Mouse (Mus musculus): Measurements from ENCODE around the gene Calhm2. TPM values are rescaled to one million over a fixed set of nuclear protein-coding genes. Genes with fewer than 3 reads are reported as not detected.

Calhm2 gene
- polyA plus RNA-seq, 1 experiment from 2014 or later, result 2.4 TPM

DNA sequence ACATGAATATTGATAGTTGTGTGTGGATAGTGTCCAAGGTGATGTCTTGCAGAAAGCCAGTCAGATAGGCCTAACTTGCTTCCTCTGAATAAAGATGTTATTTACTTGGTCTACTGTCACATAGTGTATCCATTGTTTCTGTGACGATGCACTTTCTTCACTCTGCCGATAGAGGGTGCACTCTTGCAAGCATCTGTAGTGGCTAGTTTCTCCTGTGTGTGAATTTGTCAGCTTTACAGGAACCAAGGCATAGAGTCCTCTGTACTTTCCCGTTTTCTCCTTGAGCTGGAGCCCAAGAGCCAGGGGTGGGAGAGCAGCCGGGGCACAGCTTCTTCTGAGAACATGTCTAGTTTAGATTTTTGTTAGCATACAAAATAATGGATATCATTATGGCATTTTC, 17.0 kb downstream of the Calhm2 start:
- 39% methylated on average over 4 of the region's 4 CpGs for WGBS (ENCODE audit: insufficient replicate concordance)
- no peak for ATAC-seq
- peaks cover 95% of the 10 kb centered on the region for H3K36me3 ChIP-seq

DNA sequence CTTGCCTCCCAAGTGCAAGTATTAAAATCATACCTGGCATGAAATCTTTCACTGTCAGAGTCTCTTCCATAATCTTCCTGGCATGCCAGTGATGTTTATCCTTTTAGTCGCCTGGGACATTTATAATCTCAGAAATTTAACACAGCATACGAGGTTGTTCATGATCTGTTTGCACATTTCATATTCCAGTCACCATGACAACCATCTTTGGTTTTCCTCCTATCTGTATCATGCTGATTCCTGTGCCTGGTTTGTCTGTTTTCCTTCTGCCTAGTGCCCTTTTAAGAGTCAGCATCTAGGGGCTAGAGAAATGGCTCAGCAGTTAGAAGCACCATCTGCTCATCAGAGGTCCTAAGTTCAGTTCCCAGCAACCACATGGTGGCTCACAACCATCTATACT, 19.5 kb downstream of the Calhm2 start:
- 69% methylated on average over 2 of the region's 2 CpGs for WGBS (ENCODE audit: insufficient replicate concordance)
- peaks cover 95% of the 10 kb centered on the region for H3K36me3 ChIP-seq

More for the DNA sequence above, 17.0 kb downstream of the Calhm2 start:
- H3K27ac ChIP-seq, result no peak overlapping the region
- no peaks in the 10 kb centered on the region for H3K9me3 ChIP-seq (replicated peaks)
- no peak overlapping the region for H3K4me3 ChIP-seq
- H3K27me3 ChIP-seq (replicated peaks), result no peaks in the 10 kb centered on the region
- no peak overlapping the region for H3K9ac ChIP-seq
- no peaks in the 10 kb centered on the region for H3K4me1 ChIP-seq
- no peak overlapping the region for H3K4me2 ChIP-seq

DNA sequence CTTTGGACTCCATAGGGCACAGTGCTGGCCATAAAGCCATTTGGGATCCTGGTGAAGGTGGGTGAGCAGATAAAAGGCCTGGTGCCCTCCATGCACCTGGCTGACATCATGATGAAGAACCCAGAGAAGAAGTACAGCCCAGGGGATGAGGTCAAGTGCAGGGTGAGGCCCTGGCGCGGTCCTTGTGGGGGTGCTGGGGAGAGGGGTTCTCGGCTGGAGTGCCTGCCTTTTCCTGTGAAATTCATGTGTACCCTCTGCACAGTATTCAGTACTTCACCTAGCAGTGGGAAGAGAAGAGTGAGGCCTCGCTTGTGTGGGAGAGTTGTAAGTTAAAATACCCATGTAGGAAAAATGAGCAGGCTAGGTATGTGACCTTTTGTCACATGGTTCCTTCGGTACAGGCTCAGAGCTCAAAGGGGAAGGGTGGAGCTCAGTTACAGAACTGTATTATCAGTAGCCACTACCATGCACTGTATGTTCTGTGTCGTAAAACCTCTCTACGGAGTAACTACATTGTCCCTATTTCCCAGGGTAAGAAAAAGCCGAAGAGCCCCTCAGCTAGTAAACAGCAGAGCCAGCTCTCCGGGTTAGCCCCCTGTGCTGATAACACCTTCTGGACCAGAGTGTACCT, 33.3 kb downstream of the Calhm2 start:
- peaks cover 100% of the 10 kb centered on the region for H3K36me3 ChIP-seq
- no peak for ATAC-seq

More for the DNA sequence above, 19.5 kb downstream of the Calhm2 start:
- Histone ChIP-seq H3K27me3 (replicated peaks) (no peaks in the 10 kb centered on the region), H3K4me2 (no peak overlapping the region), H3K4me3 (no peak overlapping the region), H3K27ac (no peak overlapping the region), H3K9me3 (replicated peaks) (no peaks in the 10 kb centered on the region), H3K9ac (no peak overlapping the region), H3K4me1 (no peaks in the 10 kb centered on the region)
- ATAC-seq, result no peak

DNA sequence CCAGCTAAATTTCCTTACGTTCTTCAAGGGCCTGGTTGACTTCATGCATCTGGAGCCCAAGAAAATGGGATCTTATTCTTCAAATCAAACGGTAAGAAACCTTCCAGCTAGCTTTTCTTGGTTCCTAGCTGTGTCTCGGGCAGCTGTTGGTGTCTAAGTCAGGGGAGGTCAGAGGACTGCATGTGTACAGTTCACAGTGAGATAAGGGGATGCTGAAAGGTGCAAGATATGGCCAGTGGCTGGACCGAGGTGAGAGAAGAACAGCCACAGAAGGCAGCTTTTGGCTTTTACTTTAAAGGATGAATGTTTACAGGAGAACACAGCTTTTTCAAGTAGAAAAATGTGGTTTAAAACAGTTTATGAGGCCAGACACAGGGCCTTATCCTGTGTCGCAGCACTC, 37.0 kb downstream of the Calhm2 start:
- no peaks in the 10 kb centered on the region for H3K9me3 ChIP-seq (replicated peaks)
- H3K27ac ChIP-seq, result no peak overlapping the region
- peaks cover 100% of the 10 kb centered on the region for H3K36me3 ChIP-seq
- no peak overlapping the region for H3K4me2 ChIP-seq
- H3K4me3 ChIP-seq, result no peak overlapping the region
- ATAC-seq, result no peak
- H3K4me1 ChIP-seq, result no peaks in the 10 kb centered on the region
- 68% methylated on average over 5 of the region's 5 CpGs for WGBS (ENCODE audit: insufficient replicate concordance)
- H3K9ac ChIP-seq, result no peak overlapping the region
- no peaks in the 10 kb centered on the region for H3K27me3 ChIP-seq (replicated peaks)

More for the DNA sequence above, 33.3 kb downstream of the Calhm2 start:
- H3K27me3 ChIP-seq (replicated peaks), result no peaks in the 10 kb centered on the region
- H3K27ac ChIP-seq, result no peak overlapping the region
- no peak overlapping the region for H3K4me2 ChIP-seq
- 83% methylated on average over 9 of the region's 9 CpGs for WGBS (ENCODE audit: insufficient replicate concordance)
- no peaks in the 10 kb centered on the region for H3K9me3 ChIP-seq (replicated peaks)
- no peak overlapping the region for H3K9ac ChIP-seq
- no peak overlapping the region for H3K4me3 ChIP-seq
- H3K4me1 ChIP-seq, result no peaks in the 10 kb centered on the region

DNA sequence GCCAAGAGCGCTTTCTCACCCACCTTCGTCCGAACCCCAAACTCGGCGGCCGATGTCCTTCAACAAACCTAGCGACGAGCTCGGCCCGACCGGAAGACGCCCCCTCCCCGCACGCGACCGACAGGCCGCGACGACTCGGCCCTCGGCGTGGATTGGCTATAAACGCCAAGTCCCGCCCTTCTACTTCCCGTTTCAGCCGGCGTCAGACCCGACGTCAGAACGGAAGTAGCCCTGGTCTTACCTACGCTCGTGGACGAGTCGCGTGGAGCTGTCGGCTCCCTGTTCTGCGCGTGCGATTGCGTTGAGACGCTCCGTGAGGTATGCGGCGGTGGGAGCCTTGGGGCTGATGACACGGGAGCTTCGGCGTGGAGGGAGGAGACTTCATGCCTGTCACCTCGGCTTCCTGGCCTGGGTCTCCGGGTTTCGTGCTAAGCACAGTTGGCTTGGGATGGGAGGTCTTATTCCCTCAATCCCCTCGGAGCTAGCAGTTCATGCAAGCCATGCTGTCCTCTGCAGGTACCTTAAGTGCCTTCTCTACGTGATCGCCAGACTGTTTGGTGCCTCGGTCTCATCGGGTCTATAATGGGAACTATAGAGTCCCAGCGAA, 47.4 kb downstream of the Calhm2 start, which contains the start of the genes Usmg5 and Pdcd11:
Usmg5 (minus strand) TSS at position 98 of the 607 bp plus-strand sequence.
Pdcd11 (plus strand) TSS at position 219 of the 607 bp plus-strand sequence.
- H3K27me3 ChIP-seq (replicated peaks), result no peaks in the 10 kb centered on the region
- peak within 1 kb of the TSS; percentile 80 for H3K4me2 ChIP-seq
- peaks cover 58% of the 10 kb centered on the region for H3K36me3 ChIP-seq
- no peaks in the 10 kb centered on the region for H3K9me3 ChIP-seq (replicated peaks)
- ATAC-seq, result peak; percentile 98
- H3K9ac ChIP-seq, result peak within 1 kb of the TSS; percentile 92
- peaks cover 27% of the 10 kb centered on the region for H3K4me1 ChIP-seq
- H3K27ac ChIP-seq, result peak within 1 kb of the TSS; percentile 75
- H3K4me3 ChIP-seq, result peak within 1 kb of the TSS; percentile 79
- under 1% methylated on average over 56 of the region's 56 CpGs for WGBS (ENCODE audit: insufficient replicate concordance)

DNA sequence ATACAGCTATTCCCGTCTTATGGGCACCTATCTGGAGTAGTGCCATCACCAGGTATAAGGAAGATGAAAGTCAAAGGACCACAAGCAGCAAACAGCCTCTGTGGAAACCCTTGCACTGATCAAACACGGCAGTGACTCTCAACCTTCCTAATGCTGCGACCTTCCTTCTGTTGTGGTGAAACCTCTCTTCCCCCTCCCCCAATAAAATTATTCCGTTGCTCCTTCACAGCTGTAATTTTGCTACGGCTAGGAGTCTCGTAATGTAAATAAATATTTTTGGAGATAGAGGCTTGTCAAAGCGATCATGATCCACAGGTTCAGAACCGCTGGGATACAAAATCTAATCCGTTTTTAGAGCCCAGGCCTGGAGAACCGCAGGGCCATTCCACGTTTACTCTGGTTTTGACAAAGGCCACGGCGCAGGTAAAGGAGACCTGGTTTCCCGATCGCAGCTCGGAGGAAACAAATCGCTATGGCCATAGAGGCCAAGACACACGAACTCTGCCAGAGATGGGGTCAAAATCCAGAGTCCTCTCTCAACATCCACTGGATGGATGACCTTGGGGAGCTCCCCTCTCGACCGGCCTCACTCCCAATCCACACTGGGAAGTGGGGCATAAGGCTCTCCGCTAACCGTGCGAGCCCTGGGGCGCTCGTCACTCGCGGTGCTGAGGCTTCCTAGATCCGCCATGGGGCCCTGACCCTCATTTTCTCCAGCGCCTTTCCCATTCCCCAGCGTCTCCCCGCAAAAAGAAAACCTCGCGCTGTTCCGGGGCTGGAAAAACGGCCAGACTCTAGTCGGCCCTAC, 48.2 kb downstream of the Calhm2 start:
- ATAC-seq, result peak; percentile 65
- Histone ChIP-seq H3K9ac (peak overlapping the region; percentile 92), H3K4me3 (peak overlapping the region; percentile 79), H3K27me3 (replicated peaks) (no peaks in the 10 kb centered on the region), H3K4me1 (peaks cover 27% of the 10 kb centered on the region), H3K4me2 (peak overlapping the region; percentile 80), H3K9me3 (replicated peaks) (no peaks in the 10 kb centered on the region), H3K36me3 (peaks cover 58% of the 10 kb centered on the region), H3K27ac (peak overlapping the region; percentile 75)
- WGBS (ENCODE audit: insufficient replicate concordance), result 1% methylated on average over 36 of the region's 36 CpGs

DNA sequence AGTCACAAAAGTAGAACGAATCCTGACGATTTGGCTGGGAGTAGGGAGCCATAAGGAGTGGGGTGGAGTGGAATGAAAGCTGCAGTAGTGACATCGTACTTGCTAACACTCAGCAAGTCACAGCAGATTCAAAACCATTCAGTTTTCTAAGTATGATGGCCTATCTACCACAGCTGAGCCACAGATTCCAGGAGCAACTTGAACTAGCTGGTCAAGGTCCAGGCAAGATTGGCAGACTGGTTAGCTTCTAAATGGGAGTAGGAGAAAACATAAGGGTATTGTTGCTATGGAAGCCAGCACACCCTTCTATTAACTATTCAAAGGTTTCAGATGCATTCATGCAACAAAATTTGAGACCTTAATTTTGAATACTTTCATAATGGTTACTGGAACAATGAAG, 49.9 kb downstream of the Calhm2 start:
- Histone ChIP-seq H3K4me3 (no peak overlapping the region), H3K9ac (0 out of 2 replicates have a peak overlapping the region, but pooled peaks have one; percentile 6), H3K4me2 (0 out of 2 replicates have a peak overlapping the region, but pooled peaks have one; percentile 80), H3K27me3 (replicated peaks) (no peaks in the 10 kb centered on the region), H3K4me1 (peaks cover 27% of the 10 kb centered on the region), H3K36me3 (peaks cover 58% of the 10 kb centered on the region), H3K27ac (no peak overlapping the region; the same call in 1 of the 2 replicates), H3K9me3 (replicated peaks) (no peaks in the 10 kb centered on the region)
- ATAC-seq, result no peak
- WGBS (ENCODE audit: insufficient replicate concordance), result 84% methylated on average over 3 of the region's 3 CpGs

DNA sequence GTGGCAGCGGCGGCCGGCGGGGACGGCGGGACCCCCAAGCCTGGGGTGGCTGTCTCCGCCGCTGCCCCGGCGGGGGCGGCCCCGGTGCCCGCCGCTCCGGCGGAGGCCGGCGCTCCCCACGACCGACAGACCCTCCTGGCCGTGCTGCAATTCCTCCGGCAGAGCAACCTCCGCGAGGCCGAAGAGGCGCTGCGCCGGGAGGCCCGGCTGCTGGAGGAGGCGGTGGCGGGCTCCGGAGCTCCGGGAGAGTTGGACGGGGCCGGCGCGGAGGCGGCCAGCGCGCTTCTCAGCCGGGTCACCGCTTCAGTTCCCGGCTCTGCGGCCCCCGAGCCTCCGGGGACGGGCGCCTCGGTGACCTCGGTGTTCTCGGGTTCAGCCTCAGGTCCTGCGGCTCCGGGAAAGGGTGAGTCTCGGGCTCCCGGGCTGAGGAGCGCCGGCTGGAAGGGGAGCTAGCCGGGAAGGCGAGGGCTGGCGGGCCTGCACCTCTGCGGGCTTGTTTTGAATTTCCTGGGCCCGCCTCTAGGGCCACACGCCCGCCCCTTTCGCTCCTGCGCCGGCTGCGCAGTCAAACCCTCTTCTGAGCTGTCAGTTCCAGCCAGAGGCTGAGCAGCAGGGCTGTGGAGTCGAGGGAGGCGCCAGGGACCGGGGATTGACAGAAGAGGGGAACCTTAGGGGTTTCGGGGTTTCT, 70.0 kb downstream of the Calhm2 start:
- Histone ChIP-seq H3K27ac (peak overlapping the region; percentile 88), H3K36me3 (peaks cover 30% of the 10 kb centered on the region), H3K9me3 (replicated peaks) (no peaks in the 10 kb centered on the region), H3K27me3 (replicated peaks) (no peaks in the 10 kb centered on the region), H3K4me2 (peak overlapping the region; percentile 77), H3K4me3 (peak overlapping the region; percentile 87), H3K9ac (peak overlapping the region; percentile 97), H3K4me1 (peaks cover 23% of the 10 kb centered on the region)
- 2% methylated on average over 67 of the region's 72 CpGs for WGBS (ENCODE audit: insufficient replicate concordance)
- ATAC-seq, result peak; percentile 97

DNA sequence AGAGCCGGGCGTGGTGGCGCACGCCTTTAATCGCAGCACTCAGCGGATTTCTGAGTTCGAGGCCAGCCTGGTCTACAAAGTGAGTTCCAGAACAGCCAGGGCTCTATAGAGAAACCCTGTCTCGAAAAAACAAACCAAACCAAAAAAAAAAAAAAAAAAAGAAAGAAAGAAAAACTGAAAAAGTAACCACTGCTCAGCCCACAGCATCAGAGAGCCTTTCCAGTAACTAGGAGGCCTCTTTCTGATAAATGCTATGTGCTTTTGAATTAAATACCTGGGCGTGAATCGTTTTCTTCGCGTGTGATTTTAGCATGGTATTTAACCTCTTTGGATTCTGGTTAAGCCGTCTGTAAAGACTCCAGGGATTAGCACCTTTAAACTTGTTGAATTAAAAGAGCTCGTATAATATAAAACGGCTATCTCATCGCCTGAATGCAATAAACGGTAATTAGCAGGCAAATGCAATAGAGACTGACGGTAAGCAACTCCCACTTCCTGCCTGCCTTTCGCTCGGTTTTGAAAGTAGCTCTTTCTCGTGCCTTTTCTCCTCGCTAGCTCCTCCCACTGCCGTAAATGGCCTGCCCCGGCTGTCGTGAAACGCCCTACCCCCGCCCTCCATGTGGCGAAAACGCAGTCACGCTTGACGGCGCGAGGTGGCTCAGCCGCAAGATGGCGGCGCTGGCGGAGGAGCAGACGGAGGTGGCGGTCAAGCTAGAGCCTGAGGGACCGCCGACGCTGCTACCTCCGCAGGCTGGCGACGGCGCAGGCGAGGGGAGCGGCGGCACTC, 70.8 kb downstream of the Calhm2 start, which contains the start of gene Taf5:
Taf5 (plus strand) TSS at position 651 of the 787 bp plus-strand sequence.
- Histone ChIP-seq H3K36me3 (peaks cover 22% of the 10 kb centered on the region), H3K9ac (peak within 1 kb of the TSS; percentile 97), H3K4me2 (peak within 1 kb of the TSS; percentile 77), H3K9me3 (replicated peaks) (no peaks in the 10 kb centered on the region), H3K4me3 (peak within 1 kb of the TSS; percentile 87), H3K4me1 (peaks cover 23% of the 10 kb centered on the region), H3K27ac (peak within 1 kb of the TSS; percentile 92), H3K27me3 (replicated peaks) (no peaks in the 10 kb centered on the region)
- 7% methylated on average over 49 of the region's 49 CpGs for WGBS (ENCODE audit: insufficient replicate concordance)
- ATAC-seq, result peak; percentile 62

DNA sequence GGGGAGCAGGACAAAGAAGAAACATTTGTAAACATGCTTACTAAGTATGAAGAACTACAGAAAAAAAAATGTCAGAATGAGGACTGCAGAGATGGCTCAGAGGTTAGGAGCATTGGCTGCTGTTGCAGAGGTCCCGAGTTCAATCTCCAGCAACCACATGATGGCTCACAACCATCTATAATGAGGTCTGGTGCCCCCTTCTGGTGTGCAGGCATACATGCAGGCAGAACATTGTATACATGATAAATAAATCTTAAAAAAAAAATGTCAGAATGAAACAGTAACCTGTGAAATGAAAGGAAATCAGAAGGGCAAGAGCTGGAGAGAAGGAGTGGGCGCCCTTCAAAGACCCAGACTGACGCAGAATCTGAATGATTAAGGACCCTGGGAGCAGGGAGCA, 72.2 kb downstream of the Calhm2 start:
- H3K4me1 ChIP-seq, result peaks cover 23% of the 10 kb centered on the region

DNA sequence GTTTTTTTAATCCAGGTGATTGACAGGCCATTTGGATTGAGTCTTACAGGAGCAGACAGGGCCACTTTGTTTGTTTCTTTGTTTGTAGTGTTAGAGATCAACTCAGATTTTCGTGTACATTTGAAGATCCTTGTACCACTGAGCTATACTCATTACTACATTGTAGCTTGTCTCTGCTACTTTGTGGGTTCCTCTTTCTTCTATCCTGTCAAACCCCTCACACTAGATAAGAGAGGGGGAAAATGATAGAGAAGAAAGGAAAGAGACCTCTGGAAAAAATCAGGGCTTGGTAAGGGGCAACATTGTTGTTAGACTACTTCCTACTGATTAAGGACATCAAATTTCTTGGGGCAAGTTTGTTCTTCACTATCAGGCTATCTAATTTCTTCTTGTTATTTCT, 80.4 kb downstream of the Calhm2 start:
- no peak for ATAC-seq
- no peak overlapping the region for H3K27ac ChIP-seq
- WGBS (ENCODE audit: insufficient replicate concordance), result 33% methylated on average over 1 of the region's 1 CpGs

More for the DNA sequence above, 72.2 kb downstream of the Calhm2 start:
- peaks cover 8% of the 10 kb centered on the region for H3K36me3 ChIP-seq
- 74% methylated on average over 3 of the region's 3 CpGs for WGBS (ENCODE audit: insufficient replicate concordance)
- no peak overlapping the region for H3K4me3 ChIP-seq
- no peaks in the 10 kb centered on the region for H3K27me3 ChIP-seq (replicated peaks)
- no peaks in the 10 kb centered on the region for H3K9me3 ChIP-seq (replicated peaks)
- H3K4me2 ChIP-seq, result no peak overlapping the region
- no peak overlapping the region for H3K27ac ChIP-seq
- H3K9ac ChIP-seq, result no peak overlapping the region
- ATAC-seq, result no peak

More for the DNA sequence above, 80.4 kb downstream of the Calhm2 start:
- H3K4me2 ChIP-seq, result no peak overlapping the region
- no peak overlapping the region for H3K4me3 ChIP-seq
- H3K9ac ChIP-seq, result no peak overlapping the region
- no peaks in the 10 kb centered on the region; the same call in 1 of the 2 replicates for H3K27me3 ChIP-seq (replicated peaks)
- no peaks in the 10 kb centered on the region for H3K36me3 ChIP-seq
- H3K9me3 ChIP-seq (replicated peaks), result no peaks in the 10 kb centered on the region
- 0 out of 2 replicates have a peak, but pooled peaks cover 2% of the 10 kb centered on the region for H3K4me1 ChIP-seq

All from liver, embryonic 12.5 days (tissue).